Mouse (Mus musculus) regulatory T cell (primary cell): ENCODE measurements around the gene Olfr48.

Experiments
- in situ Hi-C: fragments of 300-600 bp; cut with MboI, MseI; formaldehyde crosslinking; loops from one replicate; pipeline ENCODE4 v1.15.1; 2025; ENCODE audit warnings: high pct_unique_total_duplicates

The Olfr48 gene

DNA sequence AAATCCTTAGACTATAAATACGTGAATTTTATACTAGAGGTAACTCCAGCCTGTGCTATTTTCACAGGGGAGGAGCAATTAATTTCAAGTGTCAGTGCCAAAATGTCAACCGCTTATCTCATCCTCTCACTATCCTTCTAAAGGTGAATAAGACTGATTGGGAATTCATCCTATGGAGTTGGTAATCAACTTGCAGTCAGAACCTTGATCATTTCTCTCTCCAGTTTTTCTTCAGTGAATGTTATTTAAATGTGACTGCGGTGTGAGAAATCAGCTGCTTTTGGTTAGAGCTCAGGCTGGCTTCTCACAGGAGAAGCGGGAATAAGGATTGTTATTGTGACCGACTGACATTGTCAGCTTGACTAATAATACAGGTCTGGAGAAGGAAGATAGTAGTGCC, at the start of gene Olfr48:
Olfr48 (minus strand) TSS at position 101 of the 400 bp plus-strand sequence.
- in situ Hi-C loops: no loop called here

DNA sequence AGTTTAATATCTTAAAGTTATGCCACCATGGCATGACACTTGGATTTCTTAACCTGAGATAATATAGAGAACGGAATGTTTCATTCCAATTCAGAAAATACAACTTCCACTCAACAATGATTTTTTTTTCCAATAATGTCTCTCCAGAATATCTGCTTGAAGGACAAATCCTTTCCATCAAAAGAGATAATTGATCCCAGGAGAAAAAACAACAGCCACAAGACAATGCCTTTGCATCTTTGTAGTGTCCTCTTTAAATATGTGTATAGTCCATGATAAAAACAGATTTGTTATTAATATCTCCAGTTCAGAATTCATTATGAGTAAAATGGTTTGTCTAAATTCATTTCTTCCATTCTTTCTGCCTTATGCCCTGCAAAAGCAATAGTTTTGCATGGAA, 30.1 kb upstream of the Olfr48 start, which contains the start of gene Olfr1257:
Olfr1257 (plus strand) TSS at position 301 of the 400 bp plus-strand sequence.
- in situ Hi-C loops: no loop called here

DNA sequence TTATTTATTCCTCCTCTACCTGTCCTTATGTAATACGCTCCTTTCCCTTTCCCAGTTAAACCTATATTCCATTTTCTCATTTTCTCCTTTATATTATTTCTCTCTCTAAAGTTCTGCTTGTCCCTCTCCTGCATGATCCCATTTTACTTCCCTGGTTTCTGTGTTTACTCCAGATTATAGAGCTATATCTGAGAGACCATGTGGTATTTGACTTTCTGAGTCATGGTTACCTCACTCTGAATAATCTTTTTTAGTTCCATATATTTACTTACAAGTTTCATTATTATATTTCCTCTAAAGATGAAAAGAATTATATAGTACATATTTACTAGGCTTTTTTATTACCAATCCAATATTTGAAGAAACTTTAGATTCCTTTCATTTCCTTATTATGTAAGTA, 1.2 kb upstream of the Olfr48 start:
- in situ Hi-C loops: no loop called here

DNA sequence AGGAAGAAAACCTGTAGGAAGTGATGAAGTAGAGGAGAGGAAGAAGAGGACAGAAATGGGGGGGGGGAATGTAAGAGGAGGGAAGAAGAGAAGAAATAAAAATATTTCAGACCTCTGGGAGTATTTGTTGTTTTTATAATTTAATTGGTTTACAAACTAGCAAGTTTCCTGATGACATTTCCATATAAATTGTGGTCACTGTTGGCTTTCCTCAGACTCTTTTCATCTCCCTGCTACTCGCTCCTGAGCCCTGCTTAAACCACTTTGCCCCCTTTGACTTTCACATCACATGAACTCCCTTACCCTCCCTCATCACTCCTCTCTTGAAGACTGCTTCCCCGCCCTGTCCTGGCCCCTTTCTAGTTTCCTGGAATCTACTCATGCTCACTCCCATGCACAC, 6.5 kb downstream of the Olfr48 start, which contains the start of gene Olfr1256:
Olfr1256 (minus strand) TSS at position 101 of the 400 bp plus-strand sequence.
- in situ Hi-C loops: no loop called here

DNA sequence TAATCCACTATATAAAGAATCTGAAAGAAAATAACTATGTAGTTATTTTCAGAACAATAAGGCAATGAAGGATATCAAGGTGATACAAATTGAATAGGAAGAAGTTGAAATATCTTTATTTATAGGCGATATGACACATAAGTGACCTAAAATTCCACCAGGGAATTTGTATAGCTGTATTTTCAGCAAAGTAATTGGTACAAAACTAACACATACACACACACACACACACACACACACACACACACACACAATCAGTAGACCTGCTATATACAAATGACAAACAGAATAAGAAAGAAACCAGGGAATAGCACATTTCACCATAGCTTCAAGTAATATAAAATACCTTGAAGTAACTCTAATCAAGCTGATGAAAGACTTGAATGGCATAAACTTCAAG, 27.8 kb downstream of the Olfr48 start:
- in situ Hi-C loops: no loop called here

DNA sequence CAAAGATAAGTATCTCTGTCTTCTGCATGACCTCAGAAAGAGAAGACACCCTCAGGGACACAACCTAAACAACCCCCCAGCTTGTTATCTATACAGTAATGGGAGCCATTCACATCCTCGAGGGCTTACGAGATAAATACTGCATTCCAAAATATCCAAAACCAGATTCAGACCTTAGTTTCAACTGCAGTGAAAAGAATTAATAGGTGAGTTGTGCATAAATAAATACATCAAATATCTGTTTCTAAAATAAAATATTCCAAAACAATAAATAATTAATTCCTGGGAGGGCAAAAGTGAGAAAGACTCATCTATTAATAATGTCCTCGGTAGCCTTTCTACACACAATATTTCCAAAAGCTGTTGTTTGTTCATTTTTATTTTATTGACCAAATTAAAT, 36.3 kb downstream of the Olfr48 start, which contains the start of gene Olfr1255:
Olfr1255 (plus strand) TSS at position 301 of the 400 bp plus-strand sequence.
- in situ Hi-C loops: no loop called here

DNA sequence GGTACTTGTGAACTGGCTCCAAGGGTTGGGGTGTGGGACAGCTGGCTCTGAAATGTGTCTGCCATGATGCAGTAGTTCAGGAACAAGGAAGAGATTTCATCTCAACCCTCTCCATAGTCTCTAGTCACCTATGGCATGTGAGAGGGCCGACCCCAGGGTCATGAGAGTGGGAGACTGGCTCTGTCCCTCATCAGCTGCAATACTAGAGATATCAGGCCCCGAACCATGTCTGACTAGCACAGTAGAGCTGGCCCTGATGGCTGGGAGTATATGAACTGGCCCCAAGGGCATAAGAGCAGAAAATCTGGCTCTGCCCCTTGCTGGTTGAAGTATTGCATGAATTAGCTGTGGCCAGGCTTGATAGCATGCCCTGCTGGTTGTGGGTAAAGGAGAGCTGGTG, 37.3 kb downstream of the Olfr48 start:
- in situ Hi-C loops: no loop called here

DNA sequence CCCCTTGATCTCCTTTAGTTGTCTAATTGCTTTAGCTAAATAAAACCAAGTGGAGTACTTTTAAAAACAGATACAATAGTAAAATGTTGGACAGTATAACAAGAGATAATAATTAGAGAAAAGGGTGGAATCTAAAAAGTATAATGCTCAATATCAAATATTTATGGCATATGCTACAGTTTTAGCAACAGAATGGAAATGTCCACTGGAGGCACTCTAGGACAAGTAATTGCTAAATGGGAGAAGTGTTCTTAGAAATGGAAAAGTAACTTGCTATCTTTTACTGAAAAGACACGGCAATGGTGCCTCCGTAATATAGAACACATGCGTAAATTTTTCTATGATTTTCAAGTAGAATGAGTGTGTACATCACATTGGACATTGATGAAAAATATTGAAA, 48.4 kb downstream of the Olfr48 start:
- in situ Hi-C loops: no loop called here

DNA sequence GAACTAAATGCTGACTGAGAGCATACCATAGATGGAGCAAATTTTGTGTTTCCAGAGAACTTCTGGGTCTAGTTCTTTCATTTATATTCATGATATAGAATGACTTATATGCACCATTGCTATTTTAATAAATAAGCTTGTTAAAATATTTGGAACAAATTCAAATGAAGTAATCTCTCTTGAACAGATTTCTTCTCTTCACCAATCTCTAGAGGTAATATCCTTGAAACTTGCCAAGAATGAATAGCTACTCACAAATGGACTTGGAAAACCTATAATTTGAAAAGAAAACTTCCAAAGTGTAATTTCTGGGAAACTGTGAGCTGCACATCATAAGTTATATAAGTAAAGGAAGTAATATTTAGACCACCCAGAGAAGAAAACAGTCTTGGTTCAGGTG, 54.5 kb downstream of the Olfr48 start, which contains the start of gene Olfr1254:
Olfr1254 (minus strand) TSS at position 101 of the 400 bp plus-strand sequence.
- in situ Hi-C loops: no loop called here
